Mouse (Mus musculus) liver, postnatal 0 days (tissue): ENCODE results near the gene Rnf13. TPM values are rescaled to one million over a fixed set of nuclear protein-coding genes. Genes with fewer than 3 reads are reported as not detected.

Experiments
- ATAC-seq: fragments of 200-750 bp; cut with Nextera tagmentation; 2 replicates; pipeline ENCODE4 v1.8.0; 2017; ENCODE audit warnings: mild to moderate bottlenecking, moderate library complexity
- DNase-seq: peaks from one replicate; pipeline ENCODE4 v3.0.0-alpha.2; 2016
- H3K27ac ChIP-seq: fragments of 300-500 bp; sonication (generic); 2 replicates; pipeline ENCODE4 v1.5.1; 2014; ENCODE audit warnings: antibody characterized with exemption, moderate library complexity, mild to moderate bottlenecking, low read depth
- H3K27me3 ChIP-seq: fragments of 300-500 bp; sonication (generic); 2 replicates; pipeline ENCODE4 v1.6.1; 2014; ENCODE audit warnings: low read length, control low read depth, mixed read lengths; ENCODE audit not compliant: insufficient read depth
- H3K36me3 ChIP-seq: fragments of 300-500 bp; sonication (generic); replicated peaks from 2 replicates; pipeline ENCODE4 v1.6.1; 2014; ENCODE audit warnings: mild to moderate bottlenecking, control low read depth, low read length, moderate library complexity, mixed read lengths; ENCODE audit not compliant: insufficient read depth
- H3K4me1 ChIP-seq: fragments of 300-500 bp; sonication (generic); 2 replicates; pipeline ENCODE4 v1.6.1; 2014; ENCODE audit warnings: antibody characterized with exemption, mild to moderate bottlenecking, control low read depth; ENCODE audit not compliant: insufficient read depth
- H3K4me2 ChIP-seq: fragments of 300-500 bp; sonication (generic); 2 replicates; pipeline ENCODE4 v1.6.1; 2014; ENCODE audit warnings: low read depth, mild to moderate bottlenecking, low read length, moderate library complexity, mixed read lengths
- H3K4me3 ChIP-seq: fragments of 300-500 bp; sonication (generic); 2 replicates; pipeline ENCODE4 v1.5.1; 2014; ENCODE audit warnings: low read depth, low read length
- H3K9ac ChIP-seq: fragments of 300-500 bp; sonication (generic); replicated peaks from 2 replicates; pipeline ENCODE4 v1.6.1; 2014; ENCODE audit warnings: mild to moderate bottlenecking, moderate library complexity
- H3K9me3 ChIP-seq: fragments of 300-500 bp; sonication (generic); 2 replicates; pipeline ENCODE4 v1.6.1; 2016; ENCODE audit warnings: mild to moderate bottlenecking, control low read depth, low read length, mixed read lengths
- CTCF ChIP-seq: sonication (generic); IDR thresholded peaks from 2 replicates; pipeline ENCODE4 v1.5.1; 2016; ENCODE audit warnings: antibody characterized with exemption, low read depth
- EP300 ChIP-seq: IDR thresholded peaks from 2 replicates; pipeline ENCODE4 v1.6.1; 2016; ENCODE audit warnings: antibody characterized with exemption, low read depth, mild to moderate bottlenecking
- WGBS: fragments of 180-500 bp; shearing (Covaris S2); extraction: QIAGEN DNeasy Blood & Tissue Kit; methylation state at CpG from one replicate; pipeline ENCODE4 v1.1.7; 2014; ENCODE audit not compliant: insufficient replicate concordance; 5-methylcytosine and 5-hydroxymethylcytosine counted together
- polyA plus RNA-seq: library from polyadenylated mRNA; unstranded; fragments of >200 nt; fragmentation: Nextera tagmentation; extraction: Ambion mirVana; gene quantifications from 2 replicates; pipeline ENCODE4 v1.2.1, GENCODE M21; 2015

Gene Rnf13
- polyA plus RNA-seq, 1 experiment from 2014 or later, result 112 TPM

- Histone ChIP-seq H3K27me3 (no peaks in the 10 kb centered on the region), H3K27ac (no peak overlapping the region), H3K36me3 (peaks cover 16% of the 10 kb centered on the region), H3K9me3 (no peaks in the 10 kb centered on the region), H3K4me3 (no peak overlapping the region), H3K9ac (no peak overlapping the region), H3K4me1 (no peaks in the 10 kb centered on the region), H3K4me2 (no peak overlapping the region)
- whole genome bisulfite sequencing, result 84% methylated on average over 4 of the region's 4 CpGs
- no peak for DNase-seq
- ATAC-seq, result no peak
- no peak for TF ChIP-seq CTCF
- no peak for TF ChIP-seq EP300
Measured at GRCm38 (mm10) chr3:57836911-57837310, 101.0 kb downstream of the Rnf13 start.

DNA sequence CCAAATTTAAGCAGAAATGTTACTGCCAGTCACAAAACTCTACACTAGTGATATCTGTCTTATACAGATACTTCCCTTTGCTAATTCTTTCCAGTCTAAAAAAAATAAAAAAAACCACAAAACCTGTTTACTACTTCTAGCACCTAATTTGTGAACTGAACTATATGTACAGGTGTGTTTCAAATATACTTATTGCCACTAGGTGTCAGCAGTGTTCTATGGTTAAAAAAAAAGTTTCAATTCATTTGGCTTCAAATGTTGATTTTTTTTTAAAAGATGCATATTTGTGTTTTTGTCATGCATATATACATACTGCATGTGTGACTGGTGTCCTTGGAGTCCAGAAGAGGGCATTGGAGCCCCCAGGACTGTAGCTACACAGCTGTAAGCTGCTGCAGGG lies 107.9 kb downstream of the Rnf13 start:
- peak; percentile 57 for TF ChIP-seq CTCF
- TF ChIP-seq EP300, result no peak
- Histone ChIP-seq H3K27me3 (no peaks in the 10 kb centered on the region), H3K4me1 (no peaks in the 10 kb centered on the region), H3K9me3 (no peaks in the 10 kb centered on the region), H3K4me3 (no peak overlapping the region), H3K36me3 (no peaks in the 10 kb centered on the region), H3K27ac (no peak overlapping the region), H3K9ac (no peak overlapping the region), H3K4me2 (no peak overlapping the region)
- no peak for DNase-seq
- no peak for ATAC-seq

DNA sequence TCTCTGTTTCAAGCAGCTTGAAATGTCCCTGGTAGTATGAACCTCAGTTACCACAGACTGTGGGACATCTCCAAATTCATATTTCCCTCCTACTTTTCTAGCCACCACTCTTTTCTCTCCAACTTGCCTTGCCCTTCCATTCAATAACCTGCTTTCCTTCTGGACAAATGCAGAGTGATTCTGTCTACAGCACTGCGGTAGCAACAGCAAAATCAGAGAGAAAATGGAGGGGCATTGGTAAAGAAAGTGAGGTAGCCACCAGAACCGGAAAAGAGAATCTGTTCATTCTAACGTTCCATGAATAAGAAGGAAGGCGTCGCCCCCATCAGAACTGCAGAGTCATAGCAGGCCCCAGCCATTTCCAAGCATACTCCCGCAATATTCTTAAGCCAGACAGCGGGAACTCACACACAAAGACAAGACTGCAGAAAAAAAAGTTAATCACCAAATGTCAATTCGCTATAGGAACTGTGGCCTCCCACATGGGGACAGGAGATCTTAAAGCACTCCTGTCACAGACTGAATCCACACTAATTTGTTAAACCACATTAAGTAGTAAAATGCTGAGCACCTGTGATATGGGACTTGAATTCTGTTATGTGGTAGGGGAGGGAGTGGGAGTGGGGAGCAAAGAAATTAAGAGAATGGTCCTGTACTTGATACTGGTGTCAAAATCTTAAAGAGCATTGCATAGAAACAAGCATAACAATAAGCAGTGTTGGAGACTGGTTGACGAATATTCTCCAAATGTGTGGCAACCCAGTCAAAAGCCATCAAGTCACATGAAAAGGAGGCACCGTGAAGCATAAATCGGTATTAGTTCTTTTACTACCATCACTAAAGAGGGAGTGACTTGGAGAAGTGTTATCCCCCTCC lies 110.2 kb downstream of the Rnf13 start:
- WGBS, result 46% methylated on average over 11 of the region's 11 CpGs
- H3K4me3 ChIP-seq, result peak overlapping the region; percentile 59

DNA sequence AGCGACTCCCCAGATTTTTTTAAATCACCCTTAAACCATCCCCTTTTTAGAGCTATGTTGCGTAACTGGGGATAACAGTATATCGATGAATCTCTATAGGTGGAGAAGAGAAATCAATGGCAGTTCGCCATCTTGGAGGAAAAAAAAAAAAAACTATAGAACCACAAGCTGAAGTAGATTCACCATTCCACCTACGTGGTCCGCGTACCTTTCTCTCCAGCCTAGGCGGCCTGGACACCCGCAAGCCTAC lies 110.7 kb downstream of the Rnf13 start:
- no peak for DNase-seq
- ATAC-seq, result no peak
- peak overlapping the region; percentile 61 for H3K9ac ChIP-seq
- TF ChIP-seq CTCF (no peak), EP300 (no peak)
- H3K9me3 ChIP-seq, result no peaks in the 10 kb centered on the region
- H3K27me3 ChIP-seq, result no peaks in the 10 kb centered on the region
- H3K4me1 ChIP-seq, result no peaks in the 10 kb centered on the region
- peak overlapping the region; percentile 59 for H3K4me3 ChIP-seq
- no peaks in the 10 kb centered on the region for H3K36me3 ChIP-seq
- WGBS, result 10% methylated on average over 9 of the region's 9 CpGs
- H3K4me2 ChIP-seq, result peak overlapping the region; percentile 93
- no peak overlapping the region for H3K27ac ChIP-seq

More for the DNA sequence above, 110.2 kb downstream of the Rnf13 start:
- Histone ChIP-seq H3K4me1 (no peaks in the 10 kb centered on the region), H3K27ac (no peak overlapping the region), H3K9me3 (no peaks in the 10 kb centered on the region), H3K36me3 (no peaks in the 10 kb centered on the region), H3K9ac (no peak overlapping the region), H3K27me3 (no peaks in the 10 kb centered on the region), H3K4me2 (peak overlapping the region; percentile 93)
- TF ChIP-seq CTCF, result no peak
- TF ChIP-seq EP300, result no peak
- ATAC-seq, result no peak
- no peak for DNase-seq

GRCm38 (mm10) chr3:57846912-57847759 lies 111.3 kb downstream of the Rnf13 start:
- Histone ChIP-seq H3K4me2 (peak overlapping the region; percentile 93), H3K4me1 (no peaks in the 10 kb centered on the region), H3K9me3 (no peaks in the 10 kb centered on the region), H3K9ac (peak overlapping the region; percentile 61), H3K27ac (no peak overlapping the region), H3K4me3 (peak overlapping the region; percentile 59), H3K27me3 (no peaks in the 10 kb centered on the region), H3K36me3 (no peaks in the 10 kb centered on the region)
- TF ChIP-seq EP300, result no peak
- no peak for TF ChIP-seq CTCF
- peak; percentile 90 for ATAC-seq
- under 1% methylated on average over 44 of the region's 104 CpGs for whole genome bisulfite sequencing
- DNase-seq, result peak; percentile 75

DNA sequence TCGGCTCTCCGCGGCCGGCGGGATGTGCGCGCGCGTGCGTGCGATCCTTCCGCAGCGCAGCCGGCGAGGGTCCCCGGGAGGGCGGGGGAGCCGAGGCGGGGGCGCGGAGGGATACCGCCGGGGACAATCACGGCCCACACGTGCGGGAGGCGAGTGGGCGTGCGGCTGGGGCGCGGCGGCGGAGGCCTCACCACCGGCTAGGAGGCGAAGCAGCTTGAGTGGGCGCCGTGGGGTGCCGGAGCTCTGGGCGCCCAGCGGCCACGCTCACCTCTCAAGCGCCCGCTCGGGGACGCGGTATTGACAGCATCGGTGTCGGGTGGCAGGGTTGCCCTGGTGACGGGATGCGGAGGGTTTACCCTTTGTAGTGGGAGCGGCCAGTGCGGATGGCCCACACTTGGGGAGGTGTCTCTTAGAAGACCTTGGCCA lies 111.9 kb downstream of the Rnf13 start, which contains the start of gene Pfn2:
TSS of gene Pfn2 (minus strand) at position 320 of the 426 bp plus-strand sequence.
- peak; percentile 80 for ATAC-seq
- peak within 1 kb of the TSS; percentile 61 for H3K9ac ChIP-seq
- H3K4me3 ChIP-seq, result peak within 1 kb of the TSS; percentile 59
- H3K9me3 ChIP-seq, result no peaks in the 10 kb centered on the region
- no peak within 1 kb of the TSS for H3K27ac ChIP-seq
- 2% methylated on average over 35 of the region's 52 CpGs for WGBS
- H3K4me2 ChIP-seq, result peak within 1 kb of the TSS; percentile 93
- TF ChIP-seq CTCF (no peak), EP300 (no peak)
- H3K4me1 ChIP-seq, result no peaks in the 10 kb centered on the region
- no peaks in the 10 kb centered on the region for H3K36me3 ChIP-seq
- peak; percentile 62 for DNase-seq
- H3K27me3 ChIP-seq, result no peaks in the 10 kb centered on the region
